ENCODE assay signal across 21 mouse cellular contexts in the genomic region with DNA sequence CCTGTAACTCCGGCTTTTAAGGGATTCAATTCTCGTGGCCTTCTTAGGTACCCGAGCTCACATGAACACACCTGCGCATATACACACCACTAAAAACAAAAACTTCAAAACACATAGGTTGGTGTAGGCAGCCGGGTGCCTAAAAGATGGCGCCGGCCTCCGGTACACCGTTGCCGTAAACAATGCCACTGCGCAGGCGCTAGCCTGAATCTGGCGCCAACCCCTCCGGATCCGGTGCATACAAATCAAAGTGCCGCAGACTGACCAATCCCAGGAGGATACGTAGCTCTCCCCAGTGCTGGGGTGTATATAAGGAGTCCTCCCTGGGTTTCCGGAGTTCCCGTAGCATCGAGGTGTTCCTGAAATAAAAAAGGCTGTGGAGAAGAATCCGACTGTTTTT. TPM values are rescaled to one million over a fixed set of nuclear protein-coding genes. Genes with fewer than 3 reads are reported as not detected.
"Had no signal": no experiment of that assay in that cellular context is flagged by ENCODE, and none has a peak within 500 bp of the region (broad histone marks: within the 10 kb centered on the region; RNA-seq: fewer than 3 reads in every experiment).

No protein-coding gene starts in this region.

- H3K36me3 ChIP-seq: limb, embryonic 10.5 days; limb, embryonic 13.5 days; midbrain, embryonic 10.5 days; midbrain, embryonic 13.5 days; neural tube, embryonic 13.5 days; stomach, embryonic 15.5 days had no signal

- H3K4me1 ChIP-seq: limb, embryonic 10.5 days; midbrain, embryonic 13.5 days; neural tube, embryonic 13.5 days; stomach, embryonic 15.5 days had no signal

- H3K27me3 ChIP-seq: limb, embryonic 13.5 days; midbrain, embryonic 13.5 days; neural tube, embryonic 13.5 days; stomach, embryonic 15.5 days had no signal

- ATAC-seq: intestine, embryonic 16.5 days; liver, postnatal 0 days; lung, postnatal 0 days; midbrain, embryonic 13.5 days had no signal

- H3K27ac ChIP-seq: limb, embryonic 10.5 days; limb, embryonic 13.5 days; liver, embryonic 14.5 days; macrophage; midbrain, embryonic 10.5 days; midbrain, embryonic 13.5 days; neural tube, embryonic 13.5 days; stomach, embryonic 15.5 days had no signal

- H3K9ac ChIP-seq: limb, embryonic 13.5 days; liver, embryonic 14.5 days; liver, postnatal 0 days; lung, embryonic 14.5 days; midbrain, embryonic 13.5 days; neural tube, embryonic 13.5 days; stomach, embryonic 15.5 days had no signal

- DNase-seq: kidney, adult 18-20 months; kidney, adult 9 months; kidney, postnatal 14 days; kidney, postnatal 4 days; liver, postnatal 0 days; lung, embryonic 14.5 days; retina, postnatal 1 day; right cerebral cortex, postnatal 25 days; spleen, adult 18-20 months; thymus, postnatal 25 days had no signal

- H3K9me3 ChIP-seq: midbrain, embryonic 10.5 days; midbrain, embryonic 13.5 days; stomach, embryonic 15.5 days had no signal

- H3K4me3 ChIP-seq: limb, embryonic 10.5 days; limb, embryonic 13.5 days; midbrain, embryonic 10.5 days; midbrain, embryonic 13.5 days; neural tube, embryonic 13.5 days; stomach, embryonic 15.5 days had no signal

RNA-seq across cellular contexts. Expression of gene Stac2, which starts 14.0 kb away (rescaled TPM):
- total RNA-seq: liver, adult 2 months had no signal
- polyA plus RNA-seq: liver, adult 2 months; liver, embryonic 14.5 days had no signal
